Mouse (Mus musculus): ENCODE measurements around the gene Atoh8.

Gene Atoh8

GRCm38 (mm10) chr6:72158966-72159764 lies 76.2 kb downstream of the Atoh8 start:
- no peak for DNase-seq (ENCODE audit: low spot score in 2 of 2)
